Mouse (Mus musculus) 3T3-L1 (cell line): ENCODE results near the gene March1.
A peak's percentile ranks its signal among the peaks of the same experiment; 100 is the strongest.
"Not testable (repeated sequence)": the region's sequence is repeated elsewhere in the genome, so short reads cannot be mapped to it uniquely, and the experiment has no call there.

Experiments
- DNase-seq: peaks from one replicate; pipeline ENCODE4 v3.0.0-alpha.2; 2015; ENCODE audit warnings: low read depth, low spot score

Gene March1

DNA sequence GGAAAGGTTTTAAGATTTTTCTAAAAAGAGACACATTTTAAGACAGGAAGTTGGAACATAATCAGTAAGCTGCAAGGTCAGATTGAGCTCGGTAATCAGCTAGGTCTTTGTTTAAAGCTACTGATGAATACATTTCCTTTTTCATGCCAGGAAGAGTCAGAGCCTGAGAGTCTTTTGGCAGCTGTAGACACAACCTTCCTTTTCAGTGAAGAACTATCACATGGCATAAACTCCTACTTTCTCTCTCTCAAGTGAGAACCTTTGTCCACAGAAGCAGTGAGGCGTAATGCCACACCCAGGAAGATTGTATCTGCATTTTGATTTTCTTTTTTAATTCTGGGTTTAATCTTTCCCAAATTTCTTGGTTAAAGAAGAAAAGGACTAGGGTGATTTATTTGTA lies 795.4 kb downstream of the March1 start:
- no peak for DNase-seq

DNA sequence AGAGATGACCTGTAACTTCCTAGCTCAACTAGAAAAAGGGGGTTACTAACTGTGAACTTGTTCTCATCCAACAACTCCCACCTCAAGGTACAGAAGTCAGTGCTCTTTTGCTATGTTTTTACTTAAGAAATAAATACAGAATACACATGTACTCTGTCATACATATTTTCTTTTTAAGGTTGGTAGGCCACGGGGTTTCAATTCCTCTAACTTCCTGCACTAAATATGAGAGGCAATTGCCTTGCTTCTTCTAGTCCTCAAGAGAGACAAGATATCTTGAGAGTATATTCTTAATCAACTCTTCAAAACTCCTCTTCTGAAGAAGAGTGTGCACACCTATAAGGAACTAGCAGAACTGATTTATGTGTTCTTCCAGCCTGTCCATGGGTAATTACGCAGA lies 797.5 kb downstream of the March1 start:
- DNase-seq, result no peak

DNA sequence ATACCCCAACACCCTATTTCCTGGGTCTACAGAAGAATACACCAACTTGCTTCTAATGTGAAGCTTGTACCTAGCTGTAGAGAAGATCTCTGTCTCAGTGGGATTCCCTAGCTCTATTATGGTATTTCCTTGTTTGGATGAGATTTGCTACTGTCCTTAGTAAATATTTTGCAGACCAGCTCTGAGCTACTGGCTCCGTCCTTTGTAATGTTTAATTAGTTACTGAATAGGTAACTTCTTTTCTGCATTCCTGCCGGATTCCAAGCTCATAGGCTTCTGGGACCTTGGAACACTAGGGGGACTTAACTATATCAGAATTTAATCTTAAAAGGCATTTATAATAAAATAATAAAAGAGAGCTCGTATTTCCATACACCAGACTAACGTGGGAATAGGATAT lies 799.9 kb downstream of the March1 start:
- DNase-seq, result not testable (repeated sequence)

DNA sequence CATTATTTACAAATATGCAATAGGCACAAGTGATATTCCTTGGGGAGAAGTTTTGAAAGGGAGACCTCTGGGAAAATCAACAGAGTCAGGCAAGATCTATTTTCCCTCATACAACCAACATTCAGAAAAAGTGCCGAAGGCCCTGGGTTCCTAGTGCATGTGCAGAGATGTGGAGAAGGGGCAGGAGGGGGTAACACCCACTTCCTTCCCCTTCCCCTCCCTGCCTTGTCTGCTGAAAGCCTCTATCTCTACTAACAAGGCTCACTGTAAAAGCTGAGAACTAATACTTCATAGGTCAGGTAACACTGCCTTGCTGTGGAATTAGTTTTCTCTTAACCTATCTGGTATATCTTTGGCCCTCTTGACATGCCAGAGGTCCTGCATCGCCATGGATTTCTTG lies 812.9 kb downstream of the March1 start:
- DNase-seq, result no peak

DNA sequence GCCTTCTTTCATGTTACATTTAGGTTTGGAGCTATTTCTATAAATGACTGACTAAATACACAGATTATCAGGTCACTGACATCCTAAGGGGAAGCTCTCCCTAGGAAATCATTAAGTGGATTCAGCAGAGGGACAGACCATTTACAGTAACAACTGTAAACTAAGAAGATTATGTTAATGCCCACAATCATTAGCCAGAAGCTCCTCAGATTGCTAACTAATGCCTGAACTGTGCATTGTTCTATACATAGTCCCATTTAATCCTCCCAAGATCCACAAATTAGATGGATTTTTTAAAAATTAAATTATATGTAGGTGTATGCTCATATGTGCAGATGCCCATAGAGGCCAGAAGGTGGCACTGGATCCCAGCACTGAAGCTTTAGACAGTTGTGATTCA lies 815.9 kb downstream of the March1 start:
- DNase-seq, result no peak

DNA sequence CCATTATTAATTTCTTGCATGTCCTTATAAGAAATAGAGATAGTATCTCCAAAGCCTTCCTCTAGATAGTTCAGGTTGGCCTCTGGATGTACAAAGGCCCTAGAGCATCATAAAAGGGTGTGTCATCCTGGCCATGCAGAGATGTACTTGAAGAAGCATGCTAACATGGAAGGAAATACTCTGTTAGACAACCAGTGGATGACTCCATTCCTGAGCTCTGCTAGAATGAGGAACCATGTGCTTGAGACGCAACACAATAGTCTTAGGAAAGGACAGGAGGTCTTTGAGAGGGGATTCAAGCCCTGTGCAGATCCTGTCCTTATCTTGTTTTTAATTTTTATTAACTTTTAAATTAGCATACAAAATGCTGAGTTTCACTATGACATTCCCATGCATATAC lies 819.1 kb downstream of the March1 start:
- DNase-seq, result no peak

DNA sequence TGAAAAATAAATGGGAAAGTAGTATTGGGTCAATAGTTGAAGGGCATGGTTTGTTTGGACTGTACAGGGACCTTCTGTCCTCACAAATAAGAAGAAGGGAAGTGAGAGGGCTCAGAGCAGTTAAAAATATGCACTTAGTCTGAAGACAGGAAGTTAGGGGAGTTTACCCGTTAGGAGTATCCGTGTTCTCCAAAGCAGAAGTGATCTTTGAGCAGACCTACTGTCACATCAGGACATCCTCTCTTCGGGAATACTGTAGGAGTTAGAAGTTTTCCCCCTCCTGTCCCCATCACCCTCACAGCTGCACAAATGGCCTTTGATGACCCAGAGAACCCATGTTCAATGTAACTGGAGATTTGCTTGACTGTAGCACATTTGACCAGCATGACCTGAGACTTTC lies 820.2 kb downstream of the March1 start:
- DNase-seq, result no peak

DNA sequence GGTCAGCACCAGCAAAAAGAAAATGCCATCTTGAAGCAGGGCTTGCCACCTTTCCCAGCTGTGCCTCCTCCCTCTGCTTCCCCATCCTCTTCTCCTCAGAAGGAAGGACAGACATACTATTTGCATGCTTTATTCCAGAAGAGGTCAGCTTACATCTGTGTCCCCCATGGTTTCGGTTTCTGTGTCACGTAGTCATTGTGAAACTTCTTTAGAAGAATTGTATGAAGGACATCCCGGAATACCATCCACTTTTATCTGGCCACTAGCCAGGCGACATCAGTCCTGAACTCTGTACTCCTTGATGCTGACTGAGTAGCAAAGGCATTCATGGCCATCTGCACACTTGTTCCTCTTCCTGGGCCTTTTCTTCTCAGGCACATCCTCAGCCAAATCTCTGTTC lies 820.8 kb downstream of the March1 start:
- DNase-seq, result no peak

DNA sequence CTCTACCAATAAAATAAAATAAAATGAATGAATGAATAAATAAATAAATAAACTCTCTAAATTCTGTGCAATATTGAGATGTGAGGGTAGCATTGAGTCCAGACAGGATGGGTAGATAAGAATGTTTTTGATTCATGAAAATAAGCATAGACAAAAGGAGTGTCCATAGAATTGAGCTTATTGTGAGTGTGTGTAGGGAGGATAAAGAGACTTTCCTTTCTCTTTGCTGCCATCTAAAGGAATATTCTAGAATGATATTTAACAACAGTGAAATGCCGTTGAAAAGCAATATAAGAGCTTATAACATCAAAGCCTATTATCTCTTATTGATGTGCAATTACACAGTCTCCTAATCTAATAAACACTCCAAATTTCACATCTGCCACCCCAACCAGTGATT lies 823.4 kb downstream of the March1 start:
- peak; percentile 51 for DNase-seq

DNA sequence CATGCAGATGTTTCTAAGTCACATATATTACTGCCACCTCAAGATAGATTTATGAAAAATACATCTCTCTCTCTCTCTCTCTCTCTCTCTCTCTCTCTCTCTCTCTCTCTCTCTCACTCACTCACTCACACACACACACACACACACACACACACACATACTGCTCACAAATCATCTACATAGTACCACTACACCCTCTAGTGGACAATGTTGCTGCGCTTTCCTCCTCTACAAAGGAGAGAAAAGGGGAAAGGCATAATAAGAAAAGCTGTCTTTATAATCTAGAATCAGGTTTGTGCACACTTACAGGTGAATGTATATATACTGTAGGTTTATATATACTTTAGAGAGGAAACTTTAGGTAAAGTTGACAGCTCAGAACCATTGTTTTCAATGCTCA lies 825.1 kb downstream of the March1 start:
- peak; percentile 69 for DNase-seq

DNA sequence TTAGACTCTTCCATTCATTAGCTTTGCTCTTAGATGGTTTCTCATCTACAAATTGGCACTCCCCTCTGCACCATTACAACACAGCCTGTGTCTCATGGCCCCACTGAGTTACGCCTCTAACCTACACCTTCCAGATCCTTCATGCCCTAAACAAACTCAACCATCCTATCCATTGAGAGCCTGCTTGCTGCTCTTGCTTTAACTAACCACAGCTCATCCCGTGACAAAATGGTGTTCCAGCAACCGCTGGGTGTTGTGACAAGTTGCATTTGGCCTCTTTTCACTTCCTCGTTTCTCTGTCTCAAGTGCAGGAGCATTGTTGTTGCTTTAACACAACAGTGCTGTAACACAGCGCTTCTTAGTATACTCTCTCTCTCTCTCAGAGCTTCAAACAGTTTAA lies 826.4 kb downstream of the March1 start:
- DNase-seq, result no peak

DNA sequence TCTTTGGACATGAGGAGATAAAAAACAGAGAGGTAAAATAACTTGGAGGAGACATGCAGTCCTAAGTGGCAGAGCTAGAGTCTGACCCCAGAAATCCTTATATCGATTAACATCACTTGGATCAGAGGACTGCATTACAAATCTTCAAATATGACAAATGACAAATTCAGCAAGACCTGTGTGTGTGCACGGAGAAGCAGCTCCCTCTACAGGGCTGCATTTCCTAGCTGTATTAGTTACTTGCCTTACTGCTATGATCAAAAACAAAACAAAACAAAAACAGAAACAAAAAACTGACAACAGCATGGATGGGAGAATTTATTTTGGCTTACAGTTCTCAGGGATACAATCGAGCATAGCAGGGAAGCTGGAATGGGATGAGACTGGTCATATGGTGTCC lies 827.7 kb downstream of the March1 start:
- no peak for DNase-seq

DNA sequence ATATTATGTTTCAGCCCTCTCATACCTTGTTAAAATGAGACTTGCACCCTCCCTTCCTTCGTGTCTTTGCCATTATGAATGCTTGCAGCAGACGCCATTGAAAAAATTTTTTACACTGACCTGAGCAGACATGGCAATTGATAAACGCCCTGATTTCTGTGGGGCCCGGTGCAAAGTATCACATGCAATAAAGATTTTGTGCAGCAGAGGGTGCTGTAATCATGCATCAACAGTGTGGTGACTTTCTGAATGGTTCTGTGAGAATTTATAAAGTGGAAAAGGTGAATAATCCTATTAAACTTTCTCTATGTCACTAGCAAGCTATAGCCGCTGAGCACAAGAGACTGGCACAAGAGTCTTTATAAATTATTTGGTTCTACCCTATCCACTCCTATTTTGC lies 833.0 kb downstream of the March1 start:
- peak; percentile 78 for DNase-seq

DNA sequence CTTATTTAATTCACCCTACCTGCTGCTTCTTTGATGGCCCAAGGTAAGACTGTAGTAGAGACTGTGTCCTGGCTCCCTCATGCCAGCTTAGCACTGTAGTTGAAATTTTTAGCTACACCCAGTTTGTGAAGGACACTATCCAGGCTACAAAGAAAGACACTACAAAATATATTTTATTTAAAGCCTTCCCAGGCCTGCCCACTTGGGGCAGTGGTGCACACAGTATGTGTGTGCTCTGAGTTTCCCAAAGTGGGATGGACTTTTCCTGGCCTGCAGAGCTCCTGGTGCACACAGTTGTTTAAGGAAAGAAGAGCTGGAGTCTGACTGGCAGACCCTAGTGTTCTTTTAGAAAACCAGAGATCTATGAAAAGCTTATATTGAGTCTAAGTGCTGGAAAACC lies 839.4 kb downstream of the March1 start:
- peak; percentile 56 for DNase-seq

DNA sequence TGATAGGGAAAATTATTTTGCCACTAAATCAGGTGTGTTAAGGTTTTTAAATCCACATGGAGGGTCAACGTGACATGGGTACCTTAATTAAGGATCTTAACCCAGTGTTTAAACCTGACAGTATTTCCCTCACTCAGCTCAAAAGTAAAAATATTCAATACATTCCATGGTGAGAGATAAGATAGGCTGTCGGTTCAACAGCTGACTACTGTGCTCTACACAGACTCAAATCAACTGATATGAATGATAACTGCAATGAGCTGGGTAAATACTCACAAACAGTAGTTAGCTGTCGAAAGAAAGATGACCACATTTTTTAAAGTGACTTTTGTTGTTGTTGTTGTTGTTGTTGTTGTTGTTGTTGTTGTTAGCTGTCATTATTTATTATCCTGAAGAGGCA lies 852.1 kb downstream of the March1 start:
- no peak for DNase-seq

DNA sequence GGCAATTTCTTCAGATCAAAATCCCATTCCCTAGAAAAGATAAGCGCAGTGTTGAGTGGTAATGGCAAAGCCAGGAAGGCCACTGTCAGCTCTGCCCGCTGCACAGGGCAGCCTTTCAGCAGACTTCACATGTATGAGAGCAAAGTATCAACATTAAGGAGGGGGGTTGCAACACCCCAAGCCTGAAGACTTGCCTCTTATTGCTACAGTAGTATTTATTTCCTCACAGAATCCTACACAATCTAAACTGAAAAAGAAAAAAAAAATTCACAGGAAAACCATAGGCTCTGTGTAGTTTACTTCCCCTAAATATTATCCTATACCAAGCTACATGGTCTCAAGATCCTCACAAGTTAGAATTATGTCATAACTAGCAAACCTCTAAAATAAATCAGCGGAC lies 859.2 kb downstream of the March1 start:
- DNase-seq, result no peak

DNA sequence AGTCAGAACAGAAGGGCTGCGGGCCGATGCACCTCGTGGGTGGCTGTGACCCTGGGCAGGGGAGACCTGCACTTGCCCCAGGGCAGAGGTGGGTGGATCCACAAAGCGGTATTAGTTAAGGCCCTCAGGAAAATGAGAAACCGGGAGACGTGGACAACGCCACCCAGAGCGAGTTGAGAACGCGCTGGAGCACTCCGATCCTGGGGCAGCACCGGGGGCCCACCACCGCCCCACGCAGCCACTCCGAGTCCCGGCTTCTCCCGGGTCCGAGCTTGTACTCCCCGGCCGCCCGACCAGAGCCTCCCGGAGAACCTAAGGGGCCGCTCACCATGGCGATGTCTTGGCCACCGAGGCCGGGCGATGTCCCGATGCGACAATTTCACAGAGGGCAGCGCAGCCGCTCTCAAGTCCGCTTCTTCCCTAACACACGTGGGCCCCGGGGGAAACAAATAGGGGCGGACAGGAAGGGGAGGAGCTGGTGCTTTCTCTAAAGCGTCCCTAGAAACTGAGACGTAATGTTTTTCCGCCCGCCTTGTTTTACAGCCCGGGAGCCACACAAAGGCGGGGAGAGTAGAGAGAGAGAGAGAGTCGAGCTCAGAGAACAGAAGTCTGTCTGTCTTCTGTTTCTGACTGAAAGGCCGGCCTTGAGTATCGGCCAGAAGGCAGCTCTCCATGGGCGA lies 868.5 kb downstream of the March1 start, which contains the start of gene Tma16:
Gene Tma16 (minus strand): TSS at position 447 of the 680 bp plus-strand sequence.
- DNase-seq, result peak; percentile 92

DNA sequence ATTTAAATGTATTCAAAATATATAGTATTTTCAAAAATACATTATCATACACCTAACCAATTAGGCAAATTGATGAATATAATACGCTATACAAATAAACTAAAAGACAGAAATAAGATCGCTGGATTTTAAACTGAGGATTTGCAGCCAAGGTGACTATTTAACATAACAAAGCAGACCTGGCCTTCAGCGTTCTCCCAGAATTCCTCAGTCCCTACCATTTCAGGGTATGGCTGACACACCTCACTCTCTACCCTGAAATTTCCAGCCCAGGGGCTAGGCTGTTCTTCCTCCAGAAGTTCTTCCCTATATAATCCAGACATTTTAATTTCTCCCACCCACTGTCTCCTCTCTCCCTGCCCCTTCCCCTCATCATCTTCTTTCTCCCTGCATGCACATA lies 870.9 kb downstream of the March1 start:
- no peak for DNase-seq

DNA sequence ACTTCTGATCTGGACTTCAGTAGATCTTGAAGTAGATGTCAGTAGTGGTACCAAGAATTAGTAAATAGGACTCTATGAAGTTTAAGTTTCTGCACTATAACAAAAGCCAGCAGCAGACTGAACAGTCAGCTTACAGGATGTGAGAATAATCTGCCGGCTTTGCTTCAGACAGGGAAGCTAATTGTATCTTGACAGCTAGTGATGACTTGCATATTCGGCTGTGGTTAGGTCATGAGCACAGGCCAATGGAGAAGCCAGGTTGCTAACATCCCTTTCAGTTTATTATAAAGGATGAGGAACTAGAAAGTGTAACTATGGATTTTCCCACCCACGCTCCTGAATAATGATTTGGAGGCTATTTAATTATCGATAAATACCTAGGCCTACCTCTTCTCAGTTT lies 872.9 kb downstream of the March1 start:
- no peak for DNase-seq

DNA sequence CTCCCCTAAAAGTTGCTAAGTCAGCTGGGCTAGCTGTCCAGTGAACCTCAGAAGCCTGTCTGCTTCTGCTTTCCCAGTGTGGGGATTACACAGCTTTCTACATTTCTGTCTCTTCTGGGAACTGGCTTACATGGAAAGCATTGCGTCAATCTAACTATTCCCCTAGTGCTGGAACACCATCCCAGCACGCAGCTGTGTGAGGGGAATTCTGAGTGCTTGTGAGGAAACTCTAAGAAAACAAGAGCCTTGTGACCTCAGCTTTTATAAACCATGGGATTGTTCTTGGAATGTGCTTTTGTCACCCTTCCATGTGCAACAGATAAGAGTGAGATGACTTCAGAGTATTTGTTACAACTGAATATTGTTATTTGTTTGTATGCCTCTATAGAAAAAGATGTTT lies 876.8 kb downstream of the March1 start:
- DNase-seq, result peak; percentile 47

DNA sequence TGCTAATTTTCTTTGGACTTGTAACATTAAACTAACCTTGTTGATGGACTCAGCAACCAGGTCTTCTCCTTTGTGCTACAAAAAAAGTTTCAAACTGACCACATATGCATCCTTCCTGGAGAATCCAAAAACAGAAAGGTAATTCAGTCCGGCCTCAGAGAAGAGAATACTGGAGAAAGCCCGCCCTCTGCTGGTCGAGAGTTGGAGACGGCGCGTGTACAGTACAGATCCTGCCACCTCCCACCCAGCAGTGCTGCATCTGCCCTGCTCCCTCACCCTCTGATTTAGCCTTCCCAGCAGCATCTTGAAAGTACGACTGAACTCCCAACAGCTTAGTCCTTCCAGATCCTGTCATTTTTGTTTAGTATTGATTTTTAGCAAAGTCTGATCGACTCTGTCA lies 878.0 kb downstream of the March1 start:
- DNase-seq, result peak; percentile 90

DNA sequence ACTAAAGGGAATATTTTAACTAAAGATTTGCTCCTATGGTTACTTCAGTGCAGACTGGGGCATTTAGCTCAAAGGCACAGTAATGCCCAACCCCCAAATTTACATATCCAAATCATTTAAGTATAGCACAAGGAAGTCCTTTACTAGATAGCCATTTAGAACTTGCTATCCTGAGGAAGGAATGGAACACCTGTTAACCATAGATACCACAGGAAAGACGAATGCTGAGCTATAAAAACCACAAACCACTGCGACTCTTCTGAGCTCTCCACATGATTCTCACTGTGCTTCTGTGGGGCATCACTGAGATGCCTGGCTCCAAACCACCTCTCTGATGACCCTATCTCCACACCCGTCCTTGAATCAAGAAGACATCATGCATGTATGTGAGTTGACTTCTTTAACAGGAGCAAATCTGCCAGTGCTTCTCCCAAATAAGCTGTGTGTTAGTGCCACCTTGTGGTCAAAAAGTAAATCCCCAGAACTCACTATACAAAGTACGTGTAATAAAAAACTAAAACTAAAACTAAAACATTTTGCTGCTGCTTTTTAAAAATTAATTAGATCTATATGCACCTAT lies 879.4 kb downstream of the March1 start:
- peak; percentile 88 for DNase-seq

DNA sequence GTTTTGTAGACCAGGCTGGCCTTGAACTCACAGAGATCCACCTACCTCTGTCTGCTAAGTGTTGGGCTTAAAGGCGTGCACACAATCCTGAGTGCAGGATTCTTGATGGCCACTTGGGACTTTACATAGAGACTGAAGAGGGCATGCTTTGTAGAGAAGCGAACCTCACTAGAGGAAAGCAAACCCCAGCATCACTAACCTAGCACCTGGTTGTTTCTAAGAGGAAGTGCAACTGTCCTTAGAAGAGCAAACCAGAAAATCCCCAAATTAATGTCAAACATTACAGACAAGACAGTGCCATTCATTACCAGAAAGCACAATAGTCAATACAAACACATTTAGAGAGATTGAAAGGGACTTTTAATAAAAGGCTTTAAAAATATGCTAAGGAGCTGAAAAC lies 885.7 kb downstream of the March1 start:
- no peak for DNase-seq

DNA sequence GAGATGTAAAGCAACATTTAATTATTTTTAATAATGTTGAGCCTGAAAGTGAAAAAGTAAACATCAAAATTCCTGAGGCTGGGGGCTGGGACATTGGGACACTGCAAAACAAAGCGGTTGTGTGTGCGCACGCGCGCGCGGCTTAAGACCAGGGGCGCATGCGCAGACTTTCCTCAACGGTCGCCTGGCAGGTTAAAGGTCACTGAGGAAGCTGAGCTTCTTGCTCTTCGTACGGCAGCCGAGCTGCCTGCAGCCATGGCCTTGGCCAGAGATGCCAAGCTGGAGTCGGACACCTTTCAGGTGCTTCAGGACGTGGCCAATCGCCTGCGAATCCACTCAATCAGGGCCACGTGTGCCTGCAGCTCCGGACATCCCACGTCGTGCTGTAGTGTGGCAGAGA lies 893.8 kb downstream of the March1 start, which contains the start of gene Tktl2:
Gene Tktl2 (plus strand): TSS at position 220 of the 400 bp plus-strand sequence.
- DNase-seq, result no peak
